Mouse (Mus musculus) macrophage (primary cell): ENCODE results near the gene Dnm1. TPM values are rescaled to one million over a fixed set of nuclear protein-coding genes. Genes with fewer than 3 reads are reported as not detected.

Experiments
- H3K27ac ChIP-seq: fragments of 350-480 bp; formaldehyde crosslinking; 2 replicates; pipeline ENCODE4 v1.9.0; 2021
- H3K36me3 ChIP-seq: fragments of 350-480 bp; formaldehyde crosslinking; 2 replicates; pipeline ENCODE4 v1.9.0; 2021; ENCODE audit errors: inconsistent target
- H3K4me3 ChIP-seq: fragments of 350-480 bp; formaldehyde crosslinking; 2 replicates; pipeline ENCODE4 v1.9.0; 2021; ENCODE audit errors: inconsistent target
- H3K79me2 ChIP-seq: fragments of 350-480 bp; formaldehyde crosslinking; 2 replicates; pipeline ENCODE4 v1.9.0; 2021; ENCODE audit errors: inconsistent target
- WGBS: methylation state at CpG from one replicate; pipeline ENCODE4 v1.1.7; 2026; ENCODE audit warnings: inconsistent platforms; ENCODE audit not compliant: missing documents; 5-methylcytosine and 5-hydroxymethylcytosine counted together
- polyA plus RNA-seq: library from polyadenylated mRNA; stranded (reverse); fragments of 250-400 nt; gene quantifications from 3 replicates; pipeline ENCODE4 v1.2.4, GENCODE M21; 2018; ENCODE audit warnings: inconsistent platforms

Gene Dnm1
- polyA plus RNA-seq, 1 experiment from 2014 or later: 0.23 TPM

DNA sequence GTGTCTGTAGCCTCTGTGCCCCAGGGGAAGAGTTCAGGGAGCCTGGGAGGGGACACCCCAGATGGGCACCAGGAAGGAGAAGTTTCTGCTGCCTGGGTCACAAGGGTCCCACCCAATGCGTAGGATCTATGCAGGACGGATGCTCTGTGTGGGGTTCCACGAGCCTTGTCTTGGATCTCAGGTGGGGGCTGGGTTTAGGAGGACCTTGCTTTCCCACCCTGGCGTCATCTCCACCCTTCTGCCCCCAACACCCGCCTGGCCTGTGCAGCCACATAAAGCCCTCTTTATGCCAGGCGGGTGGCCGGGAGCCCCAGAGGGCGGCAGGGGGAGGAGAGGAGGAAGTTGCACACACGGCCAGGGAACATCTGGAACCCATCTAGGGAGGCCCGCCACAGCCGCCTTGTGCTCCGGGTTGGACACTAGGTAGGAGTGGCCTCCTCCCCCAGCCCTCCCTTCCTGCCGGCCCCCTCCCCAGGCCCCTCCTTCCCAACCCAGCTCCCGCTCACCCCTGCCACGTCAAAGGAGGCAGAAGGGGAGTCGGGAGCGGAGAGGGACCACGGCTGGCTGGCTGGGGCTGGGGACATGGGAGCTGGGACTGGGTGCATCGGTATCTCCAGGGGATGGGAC is 35.2 kb downstream of the Dnm1 start:
- no peak overlapping the region for H3K4me3 ChIP-seq
- 10% methylated on average over 17 of the region's 19 CpGs for WGBS

DNA sequence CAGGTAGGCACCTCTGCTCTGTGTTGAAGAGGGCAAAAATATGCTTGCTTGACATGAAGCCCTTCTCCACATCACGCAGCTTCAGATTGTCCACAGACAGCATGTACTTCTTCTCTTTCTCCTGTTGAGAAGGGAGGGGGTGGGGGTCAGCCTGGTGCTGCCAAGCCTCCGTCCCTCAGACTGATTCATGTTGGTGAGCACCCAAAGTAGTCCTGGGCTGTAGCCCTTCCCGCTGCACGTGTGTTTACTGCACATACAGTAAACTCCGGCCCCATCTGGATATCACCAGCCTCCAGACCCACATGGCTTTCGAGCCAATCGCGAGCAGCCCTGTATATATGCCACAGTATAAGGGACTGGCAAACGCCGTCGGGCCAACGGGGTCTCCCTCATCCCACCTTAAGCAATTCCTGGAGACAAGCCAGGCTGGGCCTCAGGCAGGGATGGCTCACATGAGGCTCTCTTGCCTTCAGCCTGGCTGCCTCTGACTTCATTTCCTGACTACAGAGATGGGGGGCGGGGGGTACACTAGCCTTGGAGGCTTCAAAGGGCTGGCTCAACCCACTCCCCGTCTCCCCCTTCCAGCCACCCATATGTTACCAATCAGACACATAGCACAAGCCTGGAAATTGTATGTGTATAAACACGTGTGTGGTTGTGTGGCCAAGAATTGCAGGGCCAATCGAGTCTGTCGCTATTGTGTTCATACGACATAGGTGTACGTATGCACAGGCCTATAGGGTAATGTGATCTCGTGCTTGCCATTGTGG is 36.1 kb downstream of the Dnm1 start:
- no peaks in the 10 kb centered on the region for H3K79me2 ChIP-seq
- H3K4me3 ChIP-seq: no peak overlapping the region
- H3K27ac ChIP-seq: no peak overlapping the region
- 83% methylated on average over 19 of the region's 20 CpGs for WGBS
- no peaks in the 10 kb centered on the region for H3K36me3 ChIP-seq

More for the DNA sequence above, 35.2 kb downstream of the Dnm1 start:
- Histone ChIP-seq H3K27ac (no peak overlapping the region), H3K36me3 (no peaks in the 10 kb centered on the region), H3K79me2 (no peaks in the 10 kb centered on the region)

DNA sequence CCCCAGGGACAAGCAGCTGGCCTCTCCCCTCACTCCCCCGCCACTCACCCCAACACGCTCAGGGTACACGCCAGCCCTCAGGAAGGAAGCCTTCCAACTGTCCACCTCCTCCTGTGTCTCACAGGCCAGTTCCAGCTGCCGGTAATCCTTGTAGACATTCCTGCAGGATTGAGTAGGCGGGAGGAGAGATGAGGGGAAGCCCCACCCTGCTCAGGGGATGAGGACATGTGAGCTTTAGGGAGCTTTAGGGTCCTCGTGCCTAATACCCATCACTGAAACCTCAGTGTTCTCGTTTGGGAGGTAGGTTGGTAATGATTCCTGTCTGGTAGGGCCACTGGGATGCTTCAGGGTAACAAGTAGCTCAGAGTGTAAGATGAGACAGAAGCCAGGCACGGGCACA is 37.4 kb downstream of the Dnm1 start:
- 86% methylated on average over 8 of the region's 8 CpGs for WGBS
- Histone ChIP-seq H3K27ac (no peak overlapping the region), H3K4me3 (no peak overlapping the region), H3K79me2 (no peaks in the 10 kb centered on the region), H3K36me3 (no peaks in the 10 kb centered on the region)

DNA sequence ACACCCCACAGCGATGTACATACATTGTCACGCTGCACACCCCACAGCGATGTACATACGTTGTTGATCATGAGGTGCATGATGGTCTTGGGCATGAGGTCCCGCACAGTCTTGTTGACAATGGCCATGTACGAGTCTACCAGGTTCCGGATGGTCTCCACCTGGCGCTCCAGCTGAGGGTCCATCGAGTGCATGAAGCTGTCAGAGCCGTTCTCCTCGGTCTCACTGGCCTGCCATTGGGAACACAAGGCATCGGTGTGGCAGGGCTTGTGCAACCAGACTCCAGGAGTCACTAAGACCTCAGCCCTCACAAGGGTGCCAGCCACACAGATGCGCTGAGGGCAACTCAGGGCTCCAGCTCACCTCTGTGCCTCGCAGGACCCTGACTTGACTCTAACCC is 38.3 kb downstream of the Dnm1 start:
- H3K27ac ChIP-seq: no peak overlapping the region
- WGBS: 93% methylated on average over 14 of the region's 14 CpGs
- H3K4me3 ChIP-seq: no peak overlapping the region
- no peaks in the 10 kb centered on the region for H3K36me3 ChIP-seq
- H3K79me2 ChIP-seq: no peaks in the 10 kb centered on the region

DNA sequence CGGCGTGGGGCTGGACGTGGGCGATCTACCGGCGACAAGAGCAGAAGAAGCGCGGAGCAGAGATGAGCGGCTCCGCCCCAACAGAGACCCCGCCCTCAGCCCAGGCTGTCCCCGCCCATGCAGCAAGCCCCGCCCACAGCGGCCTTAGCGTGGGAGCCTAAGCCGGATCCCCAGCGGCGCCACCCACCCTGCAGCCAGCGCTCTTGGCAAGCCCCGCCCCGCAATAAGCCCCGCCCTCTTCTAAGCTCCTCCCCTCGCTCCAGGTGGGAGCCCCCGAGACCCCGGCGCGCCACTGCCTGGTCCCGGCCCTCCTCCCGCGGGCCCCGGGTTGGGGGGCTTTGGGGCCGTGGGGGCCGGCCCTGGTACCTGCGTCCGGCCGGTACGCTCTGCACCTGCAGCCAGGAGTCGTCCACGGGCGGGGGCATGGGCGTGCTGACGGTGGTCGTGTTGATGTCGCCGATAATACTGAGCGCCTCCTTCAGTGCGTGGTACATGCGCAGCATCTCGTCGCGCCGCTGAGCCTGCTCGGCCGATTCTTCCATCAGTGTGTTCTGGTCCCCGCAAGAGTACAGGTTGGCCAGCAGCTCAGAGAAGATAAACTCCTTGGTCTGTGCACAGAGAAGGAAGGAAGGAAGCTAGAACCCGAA is 40.7 kb downstream of the Dnm1 start:
- Histone ChIP-seq H3K36me3 (peaks cover 1% of the 10 kb centered on the region), H3K27ac (no peak overlapping the region), H3K4me3 (no peak overlapping the region), H3K79me2 (no peaks in the 10 kb centered on the region)
- WGBS: 2% methylated on average over 54 of the region's 56 CpGs

DNA sequence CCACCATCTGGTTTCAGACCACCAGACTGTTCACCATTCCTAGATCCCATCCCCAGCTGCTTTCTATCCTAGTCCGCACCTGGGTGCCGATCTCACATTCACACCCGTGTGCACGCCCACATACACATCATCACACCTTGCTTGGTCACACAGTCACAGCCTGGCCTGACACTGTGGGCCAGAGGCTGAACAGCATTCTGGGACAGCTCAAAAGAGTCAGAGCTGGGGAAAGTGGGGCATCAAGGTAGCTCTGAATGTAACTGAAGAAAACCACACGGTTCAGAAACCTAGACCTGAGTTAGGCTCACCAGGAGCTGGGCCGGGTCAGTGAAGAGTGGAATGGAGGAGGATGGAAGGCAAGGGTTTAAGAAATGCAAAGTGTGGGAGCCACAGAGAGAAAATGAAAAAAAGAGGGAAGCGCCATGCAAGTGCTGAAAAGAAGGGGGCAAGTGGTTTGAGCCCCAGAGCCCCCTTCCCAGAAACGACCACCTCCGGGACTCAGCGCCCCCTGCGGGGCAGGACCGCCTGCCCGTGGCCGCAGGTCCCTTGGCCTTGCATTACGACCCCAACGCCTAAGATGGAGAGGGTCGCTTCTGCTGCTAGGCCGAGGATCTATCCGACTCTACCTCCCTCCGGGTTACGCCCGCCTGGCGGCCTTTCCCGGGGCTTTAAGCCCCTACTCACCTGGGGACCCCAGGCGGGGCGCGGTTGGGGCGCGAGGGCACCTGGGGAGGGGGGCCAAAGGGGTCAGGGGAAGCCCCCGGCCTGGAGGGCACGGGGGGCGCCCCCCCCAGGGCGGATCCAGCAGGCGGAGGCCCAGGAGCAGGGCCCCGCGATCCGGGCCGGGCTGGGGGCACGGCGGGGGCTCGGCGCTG is 41.5 kb downstream of the Dnm1 start:
- 14% methylated on average over 38 of the region's 42 CpGs for WGBS
- Histone ChIP-seq H3K27ac (no peak overlapping the region), H3K36me3 (peaks cover 9% of the 10 kb centered on the region), H3K79me2 (no peaks in the 10 kb centered on the region), H3K4me3 (no peak overlapping the region)

DNA sequence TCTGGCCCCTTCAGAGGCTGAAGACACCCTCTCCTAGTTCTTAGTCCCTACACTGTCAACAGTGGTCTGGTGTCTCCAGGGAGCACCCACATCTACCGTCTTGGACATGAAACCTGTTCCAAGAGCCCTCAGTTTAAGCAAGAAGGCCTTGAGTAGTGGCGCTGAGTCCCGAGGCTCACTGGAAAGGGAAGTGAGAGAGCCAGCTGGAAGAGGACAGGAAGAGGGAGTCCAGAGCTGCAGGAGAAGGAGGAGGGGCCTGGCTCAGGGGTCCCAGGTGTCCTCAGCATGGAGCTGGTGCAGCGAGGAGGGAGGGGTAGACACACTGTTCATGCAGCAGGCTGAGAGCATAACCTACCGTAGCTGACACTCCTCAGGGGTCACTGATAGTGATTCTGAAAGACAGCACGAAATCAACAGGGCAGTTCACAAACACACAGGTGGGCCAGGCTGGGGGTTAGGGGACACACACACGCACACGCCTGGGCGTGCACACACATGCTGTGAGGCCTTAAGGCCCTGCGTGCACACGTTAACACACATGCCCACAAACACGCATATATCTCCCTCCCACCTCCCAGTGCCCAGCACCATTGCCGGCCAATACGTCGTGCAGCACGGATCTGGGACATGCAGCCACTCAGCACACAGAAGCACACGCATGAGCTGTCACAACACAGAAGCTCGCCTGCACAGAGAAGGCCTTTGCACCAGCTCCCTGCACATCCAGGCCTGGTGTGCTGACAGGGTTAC is 42.9 kb downstream of the Dnm1 start:
- Histone ChIP-seq H3K36me3 (peaks cover 23% of the 10 kb centered on the region), H3K27ac (no peak overlapping the region), H3K4me3 (no peak overlapping the region), H3K79me2 (no peaks in the 10 kb centered on the region)
- 79% methylated on average over 18 of the region's 18 CpGs for WGBS

DNA sequence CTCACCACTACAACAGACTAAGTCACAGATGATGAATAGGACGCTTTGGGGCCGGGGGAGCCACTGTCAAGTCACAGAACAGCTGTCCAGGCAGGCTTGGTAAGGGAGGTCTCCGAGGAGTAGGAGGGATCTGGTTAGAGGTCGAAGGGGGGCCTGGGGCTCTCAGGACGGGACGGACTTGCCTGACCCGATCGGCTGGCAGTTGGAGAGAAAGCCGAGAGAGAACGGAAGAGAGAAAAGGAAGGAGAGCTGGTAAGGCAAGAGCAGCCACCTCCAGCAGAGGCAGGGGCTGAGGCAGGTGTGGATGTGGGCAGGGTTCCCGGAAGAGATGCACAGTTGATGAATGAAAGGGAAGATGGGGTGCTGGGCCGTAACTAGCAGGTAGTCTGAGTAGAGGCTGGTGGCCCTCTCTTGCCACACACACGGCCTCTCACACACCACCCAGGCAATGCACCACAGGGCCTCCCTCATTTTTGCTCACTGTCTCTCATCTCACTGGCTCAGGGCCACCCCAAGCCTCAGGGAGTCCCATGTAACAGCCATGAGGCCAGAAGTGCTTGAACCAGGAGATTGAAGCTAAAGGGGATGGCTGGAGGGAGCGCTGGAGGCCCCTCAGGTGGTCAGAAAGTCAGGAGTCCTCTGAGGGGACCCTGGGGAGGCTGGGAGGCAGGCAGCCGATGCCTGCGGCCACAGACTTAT is 44.1 kb downstream of the Dnm1 start:
- 94% methylated on average over 14 of the region's 16 CpGs for WGBS
- no peak overlapping the region for H3K27ac ChIP-seq
- peaks cover 35% of the 10 kb centered on the region for H3K36me3 ChIP-seq
- H3K4me3 ChIP-seq: no peak overlapping the region
- H3K79me2 ChIP-seq: no peaks in the 10 kb centered on the region

DNA sequence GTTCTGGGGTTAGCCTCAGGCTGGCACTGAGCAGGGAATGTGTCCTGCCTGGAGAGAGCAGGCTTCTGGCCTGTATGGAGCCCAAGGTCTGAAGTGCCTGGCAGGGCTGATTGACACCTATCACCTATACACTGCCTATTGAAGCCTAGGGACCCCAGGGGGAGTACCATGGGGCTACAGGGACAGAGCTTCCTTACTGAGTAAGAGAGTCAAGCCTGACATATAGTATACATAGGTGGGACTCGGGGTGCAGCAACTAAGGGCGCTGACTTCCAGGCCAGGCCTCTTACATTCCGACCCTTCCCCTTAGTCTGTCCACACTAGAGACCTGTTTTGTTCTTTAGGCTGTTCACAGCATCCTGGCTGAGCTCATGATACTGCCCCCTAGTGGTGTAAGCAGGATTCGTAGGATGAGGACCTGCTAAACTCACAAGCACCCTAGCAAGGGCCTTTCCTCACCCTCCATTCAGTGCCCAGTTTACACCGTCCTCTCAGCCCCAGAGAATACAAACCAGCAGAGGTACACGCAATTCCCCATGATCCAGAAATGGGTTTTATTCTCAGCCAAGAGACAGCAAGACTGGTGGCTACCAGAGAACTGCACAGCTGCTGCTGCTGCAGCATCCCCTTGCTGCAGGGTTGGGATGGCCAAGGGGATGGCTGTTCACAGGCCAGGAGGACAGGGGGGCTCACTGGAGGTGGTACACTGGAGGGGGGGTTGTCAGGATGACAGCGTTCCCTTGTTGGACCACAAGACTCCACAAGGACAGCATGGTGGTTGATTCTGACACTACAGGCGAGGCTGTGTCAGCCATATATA is 45.0 kb downstream of the Dnm1 start:
- peaks cover 41% of the 10 kb centered on the region for H3K36me3 ChIP-seq
- no peak overlapping the region for H3K27ac ChIP-seq
- H3K4me3 ChIP-seq: no peak overlapping the region
- no peaks in the 10 kb centered on the region for H3K79me2 ChIP-seq
- WGBS: 69% methylated on average over 8 of the region's 8 CpGs

DNA sequence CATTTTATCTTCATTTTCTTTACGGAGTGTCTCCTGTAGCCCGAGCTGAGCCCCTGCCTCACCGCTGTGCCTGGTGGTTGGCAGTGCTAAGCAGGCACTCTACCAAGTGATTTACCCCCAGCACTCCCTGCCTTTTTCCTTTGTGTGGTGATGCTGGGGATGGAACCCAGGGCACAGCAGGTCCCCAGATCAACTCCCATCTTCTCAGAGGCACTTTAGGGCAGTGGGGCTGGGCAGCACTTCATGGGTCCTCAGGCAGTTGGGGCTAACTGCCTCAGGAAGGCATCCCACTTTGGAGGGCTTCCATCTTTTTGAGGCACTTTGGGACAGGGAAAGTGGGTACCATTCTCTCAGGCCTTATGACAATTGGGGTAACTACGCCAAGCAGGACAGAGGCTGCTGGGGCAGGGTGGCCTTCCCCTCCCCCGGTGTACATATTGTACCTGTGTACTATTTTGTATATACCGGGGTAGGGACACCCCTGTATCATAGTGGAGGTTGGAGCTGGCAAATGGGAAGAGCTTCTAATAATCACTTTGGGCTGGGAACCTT is 45.8 kb downstream of the Dnm1 start:
- no peak overlapping the region for H3K4me3 ChIP-seq
- H3K27ac ChIP-seq: no peak overlapping the region
- peaks cover 50% of the 10 kb centered on the region for H3K36me3 ChIP-seq
- H3K79me2 ChIP-seq: no peaks in the 10 kb centered on the region
- WGBS: 86% methylated on average over 6 of the region's 6 CpGs

DNA sequence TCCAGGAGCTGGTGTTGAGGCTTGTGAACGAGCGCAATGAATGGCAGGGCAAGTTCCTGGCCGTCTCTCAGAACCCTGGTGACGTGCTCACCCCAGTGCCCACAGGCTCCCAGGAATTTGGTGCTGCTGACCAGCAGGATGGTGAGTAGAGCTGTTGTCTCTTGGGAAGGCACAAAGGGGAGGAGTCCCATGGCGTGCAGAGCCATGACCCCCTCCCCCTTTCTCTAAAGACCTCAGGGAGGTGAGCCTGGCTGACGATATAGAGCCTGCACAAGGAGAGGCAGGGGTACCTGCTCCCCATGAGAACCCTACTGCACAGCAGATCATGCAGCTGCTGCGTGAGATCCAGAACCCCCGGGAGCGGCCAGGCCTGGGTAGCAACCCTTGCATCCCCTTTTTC is 47.0 kb downstream of the Dnm1 start:
- no peaks in the 10 kb centered on the region for H3K79me2 ChIP-seq
- WGBS: 94% methylated on average over 9 of the region's 9 CpGs

DNA sequence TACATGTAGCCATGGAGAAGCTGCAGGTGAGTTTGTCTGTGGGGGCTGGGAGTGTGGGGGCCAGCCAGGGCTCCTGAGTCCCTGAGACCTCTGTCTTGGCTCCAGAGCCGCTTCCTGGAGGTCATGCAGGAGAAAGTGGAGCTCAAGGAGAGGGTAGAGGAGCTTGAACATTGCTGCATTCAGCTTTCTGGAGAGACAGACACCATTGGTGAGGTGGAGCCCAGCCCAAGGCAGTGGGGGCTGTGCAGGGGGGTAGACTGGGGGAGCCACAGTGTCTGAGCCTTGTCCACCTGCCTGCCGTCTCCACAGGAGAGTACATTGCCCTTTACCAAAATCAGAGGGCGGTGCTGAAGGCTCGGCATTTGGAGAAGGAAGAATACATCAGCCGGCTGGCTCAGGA is 47.5 kb downstream of the Dnm1 start:
- Histone ChIP-seq H3K79me2 (no peaks in the 10 kb centered on the region), H3K36me3 (peaks cover 65% of the 10 kb centered on the region), H3K27ac (no peak overlapping the region), H3K4me3 (no peak overlapping the region)
- 86% methylated on average over 5 of the region's 5 CpGs for WGBS

More for the DNA sequence above, 47.0 kb downstream of the Dnm1 start:
- no peak overlapping the region for H3K27ac ChIP-seq
- H3K36me3 ChIP-seq: peaks cover 61% of the 10 kb centered on the region
- no peak overlapping the region for H3K4me3 ChIP-seq
